Comparison of ENCODE assay signal across 8 mouse cellular contexts in the genomic region with DNA sequence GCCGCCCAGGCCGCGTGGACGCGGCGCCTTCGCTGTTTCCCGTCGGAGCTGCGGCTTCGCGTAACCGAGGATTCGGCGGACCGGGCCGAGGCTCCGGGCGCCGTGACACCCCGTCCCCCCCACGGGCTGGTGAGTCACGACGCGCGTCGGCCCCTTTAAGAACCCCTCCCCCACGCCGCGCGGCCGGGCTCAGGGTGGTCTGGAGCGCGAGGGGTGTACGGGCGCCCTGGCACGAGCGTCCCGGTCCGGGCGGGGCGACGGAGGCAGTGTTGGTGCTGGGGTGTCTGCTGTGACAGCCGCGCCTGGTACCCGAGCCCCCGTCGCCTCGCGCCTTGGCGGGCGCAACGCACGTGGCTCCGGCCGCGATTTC. TPM values are rescaled to one million over a fixed set of nuclear protein-coding genes. Genes with fewer than 3 reads are reported as not detected.
A peak's percentile ranks its signal among the peaks of the same experiment; 100 is the strongest.
DNase-seq lines count a peak whose midpoint lies in the region; ATAC-seq and TF ChIP-seq lines count a peak whose summit lies in the region.

No protein-coding gene starts in this region.

- no peaks in the 10 kb centered on the region for H3K36me3 ChIP-seq in kidney, embryonic 16.5 days (ENCODE audit: insufficient read depth, low read length)
- no peaks in the 10 kb centered on the region for H3K36me3 ChIP-seq in limb, embryonic 15.5 days
- no peaks in the 10 kb centered on the region for H3K36me3 ChIP-seq in stomach, embryonic 15.5 days

- no peak for TF ChIP-seq CTCF in embryonic fibroblast, embryonic 13.5 days (IDR thresholded peaks at IDR 0.05; ENCODE audit: borderline replicate concordance, insufficient read depth, low read length)

- under 1% methylated on average over 49 of the region's 57 CpGs for WGBS in kidney, embryonic 16.5 days
- WGBS in limb, embryonic 15.5 days = 0% methylated on average over 56 of the region's 57 CpGs
- under 1% methylated on average over 57 of the region's 57 CpGs for WGBS in stomach, embryonic 15.5 days

- no peaks in the 10 kb centered on the region for H3K27me3 ChIP-seq in kidney, embryonic 16.5 days (ENCODE audit: insufficient read depth, low read length)
- no peaks in the 10 kb centered on the region for H3K27me3 ChIP-seq in limb, embryonic 15.5 days
- H3K27me3 ChIP-seq in stomach, embryonic 15.5 days (replicated peaks) = no peaks in the 10 kb centered on the region

- H3K9me3 ChIP-seq in kidney, embryonic 16.5 days (ENCODE audit: low read length) = no peaks in the 10 kb centered on the region
- H3K9me3 ChIP-seq in limb, embryonic 15.5 days = no peaks in the 10 kb centered on the region
- H3K9me3 ChIP-seq in stomach, embryonic 15.5 days = no peaks in the 10 kb centered on the region

- no peak; the same call in 1 of the 2 replicates for TF ChIP-seq POLR2A in embryonic fibroblast, embryonic 13.5 days (IDR thresholded peaks at IDR 0.05; ENCODE audit: low read depth, low read length)

- peak overlapping the region; percentile 77 for H3K9ac ChIP-seq in kidney, embryonic 16.5 days (replicated peaks; ENCODE audit: low read length)
- H3K9ac ChIP-seq in limb, embryonic 15.5 days = peak overlapping the region; percentile 90
- H3K9ac ChIP-seq in stomach, embryonic 15.5 days = peak overlapping the region; percentile 92

- H3K4me3 ChIP-seq in kidney, embryonic 16.5 days (ENCODE audit: low read length) = peak overlapping the region; percentile 86
- H3K4me3 ChIP-seq in embryonic fibroblast, embryonic 13.5 days (ENCODE audit: insufficient read depth, low read length) = peak overlapping the region; percentile 67
- peak overlapping the region; percentile 93 for H3K4me3 ChIP-seq in limb, embryonic 15.5 days
- H3K4me3 ChIP-seq in stomach, embryonic 15.5 days (replicated peaks) = peak overlapping the region; percentile 94

- peaks cover 71% of the 10 kb centered on the region for H3K4me1 ChIP-seq in kidney, embryonic 16.5 days (ENCODE audit: insufficient read depth, low read length)
- peaks cover 28% of the 10 kb centered on the region for H3K4me1 ChIP-seq in embryonic fibroblast, embryonic 13.5 days (ENCODE audit: control insufficient read depth, insufficient read depth, low read length)
- peaks cover 76% of the 10 kb centered on the region for H3K4me1 ChIP-seq in limb, embryonic 15.5 days
- H3K4me1 ChIP-seq in stomach, embryonic 15.5 days = peaks cover 68% of the 10 kb centered on the region

- H3K4me2 ChIP-seq in kidney, embryonic 16.5 days (replicated peaks; ENCODE audit: low read depth, low read length) = peak overlapping the region; percentile 76
- peak overlapping the region; percentile 92 for H3K4me2 ChIP-seq in limb, embryonic 15.5 days
- peak overlapping the region; percentile 81 for H3K4me2 ChIP-seq in stomach, embryonic 15.5 days

- peak overlapping the region; percentile 97 for H3K27ac ChIP-seq in kidney, embryonic 16.5 days (ENCODE audit: low read length)
- H3K27ac ChIP-seq in embryonic fibroblast, embryonic 13.5 days (ENCODE audit: insufficient read depth, low read length) = peak overlapping the region; percentile 93
- H3K27ac ChIP-seq in limb, embryonic 15.5 days = peak overlapping the region; percentile 100
- peak overlapping the region; percentile 100 for H3K27ac ChIP-seq in stomach, embryonic 15.5 days

- ATAC-seq in kidney, embryonic 16.5 days (ENCODE audit: low FRiP score, low TSS enrichment) = peak; percentile 20
- ATAC-seq in limb, embryonic 15.5 days (ENCODE audit: insufficient number of reproducible peaks, low FRiP score, low TSS enrichment, low read depth) = no peak; the same call in 1 of the 2 replicates
- ATAC-seq in stomach, embryonic 15.5 days (ENCODE audit: insufficient read depth, low FRiP score, low read depth) = no peak
- ATAC-seq in inflammation-experienced regulatory T-cells, adult 6 months = no peak

- no peak for DNase-seq in kidney, postnatal 25 days
- DNase-seq in adrenal gland, postnatal 14 days = peak; percentile 82
- no peak for DNase-seq in right cerebral cortex, postnatal 36 days (ENCODE audit: low spot score in 2 of 2)

RNA-seq across cellular contexts. Expression of a gene that starts 0.4 kb away (rescaled TPM):
- polyA plus RNA-seq in kidney, embryonic 16.5 days (2015; fragmentation: Nextera tagmentation; extraction: Ambion mirVana) = 16.9 and 20.2 TPM in 2 replicates
- total RNA-seq in adrenal gland, postnatal 14 days (2021) = 92.9 and 98.4 TPM in 2 replicates
- 49.1 and 57.0 TPM in 2 replicates for polyA plus RNA-seq in embryonic fibroblast, embryonic 13.5 days (2011; ENCODE audit: insufficient read length, low read depth, missing spikeins)
- polyA plus RNA-seq in limb, embryonic 15.5 days (2015; fragmentation: Nextera tagmentation; extraction: Ambion mirVana) = 23.3 and 29.8 TPM in 2 replicates
- 17.7 and 19.9 TPM in 2 replicates for polyA plus RNA-seq in stomach, embryonic 15.5 days (2015; fragmentation: Nextera tagmentation; extraction: Ambion mirVana)
- 10 to 100 TPM; 16.6 to 32.0 (median 27.7) TPM for polyA plus RNA-seq in inflammation-experienced regulatory T-cells, adult 6 months (2017; shearing (Covaris generic))
